Mouse (Mus musculus) midbrain, embryonic 16.5 days (tissue): ENCODE measurements around the gene Sec16a. TPM values are rescaled to one million over a fixed set of nuclear protein-coding genes. Genes with fewer than 3 reads are reported as not detected.

Source experiments
- ATAC-seq: fragments of 200-750 bp; cut with Nextera tagmentation; 2 replicates; pipeline ENCODE4 v1.8.0; 2017; ENCODE audit warnings: moderate TSS enrichment
- H3K27ac ChIP-seq: fragments of 300-500 bp; sonication (generic); 2 replicates; pipeline ENCODE4 v1.5.1; 2014; ENCODE audit warnings: mild to moderate bottlenecking, low read length, mixed read lengths
- H3K27me3 ChIP-seq: fragments of 300-500 bp; sonication (generic); 2 replicates; pipeline ENCODE4 v1.6.1; 2014; ENCODE audit warnings: low read depth, low read length, mixed read lengths; ENCODE audit not compliant: control insufficient read depth, insufficient read depth
- H3K36me3 ChIP-seq: fragments of 300-500 bp; sonication (generic); 2 replicates; pipeline ENCODE4 v1.6.1; 2014; ENCODE audit warnings: mild to moderate bottlenecking, low read length, moderate library complexity, mixed read lengths; ENCODE audit not compliant: control insufficient read depth, insufficient read depth
- H3K4me1 ChIP-seq: fragments of 300-500 bp; sonication (generic); 2 replicates; pipeline ENCODE4 v1.6.1; 2014; ENCODE audit warnings: mild to moderate bottlenecking, low read length, mixed read lengths; ENCODE audit not compliant: control insufficient read depth, insufficient read depth
- H3K4me2 ChIP-seq: fragments of 300-500 bp; sonication (generic); 2 replicates; pipeline ENCODE4 v1.6.1; 2014; ENCODE audit warnings: mild to moderate bottlenecking, low read length, mixed read lengths
- H3K4me3 ChIP-seq: fragments of 300-500 bp; sonication (generic); 2 replicates; pipeline ENCODE4 v1.5.1; 2014; ENCODE audit warnings: low read depth, mild to moderate bottlenecking, low read length, moderate library complexity, mixed read lengths
- H3K9ac ChIP-seq: fragments of 300-500 bp; sonication (generic); 2 replicates; pipeline ENCODE4 v1.6.1; 2014; ENCODE audit warnings: low read depth, low read length, mixed read lengths
- H3K9me3 ChIP-seq: fragments of 300-500 bp; sonication (generic); replicated peaks from 2 replicates; pipeline ENCODE4 v1.6.1; 2014; ENCODE audit warnings: mild to moderate bottlenecking, low read length, mixed read lengths; ENCODE audit not compliant: control insufficient read depth, poor library complexity, severe bottlenecking
- WGBS: fragments of 180-500 bp; shearing (Covaris S2); extraction: QIAGEN DNeasy Blood & Tissue Kit; methylation state at CpG from one replicate; pipeline ENCODE4 v1.1.7; 2014; 5-methylcytosine and 5-hydroxymethylcytosine counted together
- polyA plus RNA-seq: library from polyadenylated mRNA; unstranded; fragments of >200 nt; fragmentation: Nextera tagmentation; extraction: Ambion mirVana; gene quantifications from 2 replicates; pipeline ENCODE4 v1.2.1, GENCODE M21; 2015

The Sec16a gene
- polyA plus RNA-seq, 1 experiment from 2014 or later, result 18.7 TPM

DNA sequence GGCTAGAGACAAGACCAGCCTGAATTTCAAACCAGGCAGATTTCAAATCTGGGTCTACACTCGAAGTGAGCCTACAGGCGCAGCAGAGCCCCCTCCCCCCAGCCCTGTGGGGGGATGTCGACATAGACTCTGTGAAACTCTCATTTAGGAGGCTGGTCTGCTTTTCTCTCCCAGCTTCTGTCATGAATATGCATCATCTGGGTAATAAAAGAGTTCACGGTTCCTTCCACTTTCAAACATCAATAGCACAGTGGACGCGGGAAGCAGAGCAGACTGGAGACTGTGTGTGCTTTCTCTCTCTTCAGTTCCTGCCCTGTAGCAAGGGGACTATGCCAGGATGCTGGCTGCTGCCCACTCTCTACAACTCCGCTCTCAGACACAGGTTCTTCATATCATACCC is 40.7 kb upstream of the Sec16a start:
- Histone ChIP-seq H3K4me3 (no peak overlapping the region; the same call in 1 of the 2 replicates), H3K9me3 (no peaks in the 10 kb centered on the region), H3K27ac (peak overlapping the region; percentile 86), H3K27me3 (no peaks in the 10 kb centered on the region), H3K36me3 (no peaks in the 10 kb centered on the region), H3K4me1 (peaks cover 45% of the 10 kb centered on the region), H3K4me2 (peak overlapping the region; percentile 41), H3K9ac (peak overlapping the region; percentile 41; the same call in 1 of the 2 replicates)
- peak; percentile 65 for ATAC-seq
- WGBS, result 11% methylated on average over 7 of the region's 7 CpGs

GRCm38 (mm10) chr2:26485278-26485677 is 40.3 kb upstream of the Sec16a start:
- Histone ChIP-seq H3K27me3 (no peaks in the 10 kb centered on the region), H3K9me3 (no peaks in the 10 kb centered on the region), H3K9ac (peak overlapping the region; percentile 18; the same call in 1 of the 2 replicates), H3K4me2 (peak overlapping the region; percentile 41), H3K27ac (peak overlapping the region; percentile 86), H3K4me3 (no peak overlapping the region), H3K4me1 (peaks cover 41% of the 10 kb centered on the region), H3K36me3 (no peaks in the 10 kb centered on the region)
- WGBS, result 32% methylated on average over 9 of the region's 9 CpGs
- ATAC-seq, result peak; percentile 18

- Histone ChIP-seq H3K4me1 (peaks cover 41% of the 10 kb centered on the region), H3K9ac (no peak overlapping the region)
- WGBS, result 85% methylated on average over 10 of the region's 10 CpGs
Observed at GRCm38 (mm10) chr2:26484169-26484568, 39.2 kb upstream of the Sec16a start.

DNA sequence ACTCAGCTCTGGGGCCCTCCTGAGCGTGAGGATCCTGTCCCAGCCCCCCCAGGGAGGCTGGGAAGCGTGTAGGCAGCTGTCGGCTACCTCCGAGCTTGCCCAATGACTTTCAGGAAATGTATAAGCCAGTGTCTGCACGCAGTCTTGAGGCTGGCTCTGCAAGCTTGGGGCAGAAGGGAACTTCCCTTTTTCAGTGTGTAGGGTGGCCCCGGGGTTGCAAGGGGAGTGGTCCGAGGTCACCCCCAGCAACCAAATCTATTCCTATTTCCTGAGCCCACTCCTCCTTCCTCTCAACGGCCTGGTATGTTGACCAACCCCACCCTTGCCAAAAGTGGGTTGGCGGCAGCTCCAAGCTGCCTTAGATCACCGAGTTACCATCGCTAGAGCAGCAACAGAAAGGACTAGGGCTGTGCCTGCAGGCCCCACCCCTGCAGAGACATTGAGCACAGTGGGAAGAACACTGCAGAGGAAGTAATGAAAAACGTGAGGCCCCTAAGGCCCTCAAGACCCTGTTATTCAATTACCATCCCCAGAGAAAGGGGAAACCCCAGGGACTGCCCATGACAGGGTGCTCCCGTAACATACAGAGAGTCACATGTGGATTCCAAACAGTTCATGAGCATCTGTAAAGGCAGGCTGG is 38.3 kb upstream of the Sec16a start:
- WGBS, result 58% methylated on average over 13 of the region's 13 CpGs
- no peaks in the 10 kb centered on the region for H3K9me3 ChIP-seq
- H3K36me3 ChIP-seq, result no peaks in the 10 kb centered on the region
- no peak overlapping the region for H3K4me3 ChIP-seq
- H3K4me2 ChIP-seq, result no peak overlapping the region
- no peaks in the 10 kb centered on the region for H3K27me3 ChIP-seq
- ATAC-seq, result no peak
- peak overlapping the region; percentile 52; the same call in 1 of the 2 replicates for H3K27ac ChIP-seq
- peaks cover 44% of the 10 kb centered on the region for H3K4me1 ChIP-seq
- 0 out of 2 replicates have a peak overlapping the region, but pooled peaks have one; percentile 1 for H3K9ac ChIP-seq

More at GRCm38 (mm10) chr2:26484169-26484568, 39.2 kb upstream of the Sec16a start:
- Histone ChIP-seq H3K36me3 (no peaks in the 10 kb centered on the region), H3K27me3 (no peaks in the 10 kb centered on the region), H3K4me3 (no peak overlapping the region), H3K27ac (0 out of 2 replicates have a peak overlapping the region, but pooled peaks have one; percentile 86), H3K9me3 (no peaks in the 10 kb centered on the region), H3K4me2 (no peak overlapping the region)
- no peak for ATAC-seq

- no peak for ATAC-seq
- Histone ChIP-seq H3K4me1 (peaks cover 40% of the 10 kb centered on the region), H3K9ac (0 out of 2 replicates have a peak overlapping the region, but pooled peaks have one; percentile 1), H3K4me2 (no peak overlapping the region), H3K36me3 (no peaks in the 10 kb centered on the region), H3K4me3 (no peak overlapping the region), H3K27me3 (no peaks in the 10 kb centered on the region), H3K9me3 (no peaks in the 10 kb centered on the region), H3K27ac (peak overlapping the region; percentile 52; the same call in 1 of the 2 replicates)
- 95% methylated on average over 3 of the region's 3 CpGs for WGBS
Observed at GRCm38 (mm10) chr2:26482824-26483223, 37.8 kb upstream of the Sec16a start.

DNA sequence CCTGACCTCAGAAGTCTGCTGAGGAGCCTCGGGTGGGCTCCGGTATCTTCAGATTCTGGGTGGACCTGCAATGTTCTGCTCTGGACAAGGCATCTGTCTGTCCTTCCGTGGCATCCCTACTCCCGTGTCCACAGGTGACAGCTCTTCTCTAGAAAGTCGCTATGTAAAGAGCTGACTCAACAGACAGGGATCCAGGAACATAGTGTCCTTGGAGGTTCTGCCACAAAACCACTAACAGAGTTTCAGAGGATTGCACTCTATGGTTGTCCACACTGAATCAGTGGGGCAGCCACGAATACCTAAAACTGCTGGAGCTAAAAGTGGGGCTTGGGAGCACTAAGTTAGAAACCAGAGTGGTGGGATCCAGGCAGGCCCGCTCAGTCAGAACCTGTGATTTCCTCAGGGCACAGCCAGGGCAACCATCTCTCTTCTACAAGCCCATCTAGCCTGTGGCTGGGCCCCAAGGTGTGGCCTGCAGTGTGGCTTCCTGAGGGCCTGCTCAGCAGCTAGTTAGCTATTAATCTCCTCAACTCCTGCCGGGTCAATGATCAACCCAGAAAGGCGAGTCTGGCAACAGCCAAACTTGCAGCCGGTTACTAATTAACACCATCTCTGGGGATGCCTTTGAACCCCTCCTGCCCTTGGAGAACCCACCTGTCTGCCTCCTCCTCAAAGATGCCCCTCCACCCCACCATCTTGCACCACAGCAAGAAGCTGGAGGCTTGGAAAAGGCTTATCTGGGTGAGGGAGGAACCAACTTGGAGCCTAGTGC is 36.9 kb upstream of the Sec16a start:
- Histone ChIP-seq H3K9me3 (no peaks in the 10 kb centered on the region), H3K9ac (no peak overlapping the region), H3K4me2 (no peak overlapping the region), H3K36me3 (no peaks in the 10 kb centered on the region), H3K4me3 (no peak overlapping the region), H3K27me3 (no peaks in the 10 kb centered on the region), H3K4me1 (peaks cover 32% of the 10 kb centered on the region), H3K27ac (no peak overlapping the region)
- no peak for ATAC-seq
- 82% methylated on average over 10 of the region's 10 CpGs for WGBS

DNA sequence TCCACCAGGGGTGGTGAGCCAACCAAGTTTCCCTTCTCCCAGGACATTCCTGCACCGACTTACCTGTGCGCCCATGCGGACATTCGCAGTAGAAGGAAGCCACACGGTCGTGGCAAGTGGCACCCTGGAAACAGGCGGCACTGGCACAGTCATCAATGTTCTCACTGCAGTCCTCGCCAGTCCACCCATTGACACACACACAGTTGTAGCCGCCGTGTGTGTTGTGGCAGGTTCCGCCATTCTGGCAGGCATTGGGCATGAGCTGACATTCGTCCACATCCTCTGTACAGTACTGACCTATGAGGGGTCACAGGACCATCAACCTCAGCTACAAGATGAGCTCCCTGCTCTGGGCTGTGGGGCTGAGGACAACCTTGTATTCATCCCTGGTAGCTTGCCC is 35.9 kb upstream of the Sec16a start:
- Histone ChIP-seq H3K36me3 (no peaks in the 10 kb centered on the region), H3K4me2 (no peak overlapping the region), H3K4me3 (no peak overlapping the region), H3K9me3 (no peaks in the 10 kb centered on the region), H3K4me1 (peaks cover 23% of the 10 kb centered on the region), H3K27ac (no peak overlapping the region), H3K27me3 (no peaks in the 10 kb centered on the region), H3K9ac (no peak overlapping the region)
- 96% methylated on average over 12 of the region's 12 CpGs for WGBS
- ATAC-seq, result no peak

DNA sequence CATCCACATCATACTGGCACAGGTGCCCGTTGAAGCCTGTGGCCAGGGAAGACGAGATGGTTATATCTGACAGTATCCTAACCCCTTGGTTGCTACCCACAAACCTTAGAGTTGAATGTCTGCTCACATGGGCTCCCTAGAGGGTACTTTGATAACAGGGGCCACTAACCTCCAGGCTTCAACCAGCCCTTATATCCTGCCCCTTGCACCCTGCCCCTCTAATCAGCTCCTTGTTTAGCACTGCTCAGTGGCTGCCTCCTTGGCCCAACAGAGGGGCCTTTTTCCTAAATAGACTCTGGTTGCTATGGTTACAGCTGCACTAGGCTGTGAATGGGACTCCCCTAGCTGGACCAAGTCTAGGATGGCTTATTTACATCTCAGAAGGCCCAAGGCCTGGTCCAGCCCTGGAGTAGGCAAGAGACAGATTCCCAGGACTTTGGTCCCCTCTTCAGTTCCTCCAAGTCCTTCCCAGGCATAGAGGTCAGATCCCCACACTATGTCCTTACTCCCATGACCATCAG is 33.7 kb upstream of the Sec16a start:
- H3K9me3 ChIP-seq, result no peaks in the 10 kb centered on the region
- H3K4me2 ChIP-seq, result no peak overlapping the region
- H3K27ac ChIP-seq, result peak overlapping the region; percentile 35
- H3K4me3 ChIP-seq, result no peak overlapping the region
- H3K4me1 ChIP-seq, result peaks cover 17% of the 10 kb centered on the region
- WGBS, result 72% methylated on average over 2 of the region's 2 CpGs
- H3K27me3 ChIP-seq, result no peaks in the 10 kb centered on the region
- no peak overlapping the region for H3K9ac ChIP-seq
- ATAC-seq, result peak; percentile 66; the same call in 1 of the 2 replicates
- no peaks in the 10 kb centered on the region for H3K36me3 ChIP-seq

DNA sequence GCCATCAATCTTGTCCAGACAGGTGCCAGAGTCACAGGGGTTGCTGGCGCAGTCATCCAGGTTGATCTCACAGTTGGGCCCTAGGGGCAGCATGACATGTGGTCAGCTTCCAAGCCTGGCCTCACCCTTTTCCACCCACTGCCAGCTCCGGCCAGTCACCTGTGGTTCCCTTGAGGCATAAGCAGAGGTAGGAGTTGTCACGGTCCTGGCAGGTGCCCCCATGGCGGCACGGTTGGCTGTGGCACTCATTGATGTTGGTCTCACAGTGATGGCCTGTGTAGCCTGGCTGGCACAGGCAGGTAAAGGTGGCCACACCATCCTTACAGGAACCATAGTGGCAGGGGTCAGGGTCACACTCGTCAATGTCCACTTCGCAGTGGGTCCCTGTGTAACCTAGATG is 32.9 kb upstream of the Sec16a start:
- no peak overlapping the region for H3K27ac ChIP-seq
- H3K4me3 ChIP-seq, result no peak overlapping the region
- H3K9ac ChIP-seq, result no peak overlapping the region
- ATAC-seq, result no peak
- no peaks in the 10 kb centered on the region for H3K27me3 ChIP-seq
- no peaks in the 10 kb centered on the region for H3K36me3 ChIP-seq
- peaks cover 16% of the 10 kb centered on the region for H3K4me1 ChIP-seq
- no peaks in the 10 kb centered on the region for H3K9me3 ChIP-seq
- WGBS, result 93% methylated on average over 7 of the region's 7 CpGs
- no peak overlapping the region for H3K4me2 ChIP-seq
